Mouse (Mus musculus): ENCODE results near the gene Ildr1. TPM values are rescaled to one million over a fixed set of nuclear protein-coding genes. Genes with fewer than 3 reads are reported as not detected.
A peak's percentile ranks its signal among the peaks of the same experiment; 100 is the strongest.

Ildr1 gene
- polyA plus RNA-seq, 1 experiment from 2014 or later: 4.6 TPM

- H3K9me3 ChIP-seq (ENCODE audit: low read depth, low read length): no peaks in the 10 kb centered on the region
- no peak for ATAC-seq (ENCODE audit: insufficient read depth)
- H3K27ac ChIP-seq (ENCODE audit: low read depth): no peak overlapping the region
Measured at GRCm38 (mm10) chr16:36697331-36697730, 3.6 kb downstream of the Ildr1 start.

GRCm38 (mm10) chr16:36700484-36700883 is 6.7 kb downstream of the Ildr1 start:
- H3K4me1 ChIP-seq (ENCODE audit: insufficient read depth): no peaks in the 10 kb centered on the region
- no peaks in the 10 kb centered on the region for H3K9me3 ChIP-seq (ENCODE audit: low read depth, low read length)
- H3K4me2 ChIP-seq: no peak overlapping the region
- no peak overlapping the region for H3K27ac ChIP-seq (ENCODE audit: low read depth)
- no peaks in the 10 kb centered on the region for H3K36me3 ChIP-seq (ENCODE audit: insufficient read depth)
- ATAC-seq (ENCODE audit: insufficient read depth) (no peak), DNase-seq (no peak)
- H3K27me3 ChIP-seq (ENCODE audit: insufficient read depth, low read length): no peaks in the 10 kb centered on the region
- H3K4me3 ChIP-seq (ENCODE audit: low read depth, low read length): no peak overlapping the region
- WGBS: 77% methylated on average over 2 of the region's 2 CpGs
- TF ChIP-seq CTCF (IDR thresholded peaks at IDR 0.05; ENCODE audit: low read depth): no peak
- no peak overlapping the region for H3K9ac ChIP-seq

More at GRCm38 (mm10) chr16:36697331-36697730, 3.6 kb downstream of the Ildr1 start:
- H3K36me3 ChIP-seq (ENCODE audit: insufficient read depth): no peaks in the 10 kb centered on the region
- TF ChIP-seq CTCF (IDR thresholded peaks at IDR 0.05; ENCODE audit: low read depth): no peak
- no peak overlapping the region for H3K9ac ChIP-seq
- H3K4me2 ChIP-seq: no peak overlapping the region
- 81% methylated on average over 8 of the region's 8 CpGs for WGBS
- no peaks in the 10 kb centered on the region for H3K4me1 ChIP-seq (ENCODE audit: insufficient read depth)
- peaks cover 13% of the 10 kb centered on the region for H3K27me3 ChIP-seq (ENCODE audit: insufficient read depth, low read length)
- H3K4me3 ChIP-seq (ENCODE audit: low read depth, low read length): no peak overlapping the region
- no peak for DNase-seq

- no peak overlapping the region for H3K4me3 ChIP-seq (ENCODE audit: low read depth, low read length)
- no peaks in the 10 kb centered on the region for H3K36me3 ChIP-seq (ENCODE audit: insufficient read depth)
- DNase-seq (no peak), ATAC-seq (ENCODE audit: insufficient read depth) (no peak)
- H3K9ac ChIP-seq: no peak overlapping the region
- no peaks in the 10 kb centered on the region for H3K9me3 ChIP-seq (ENCODE audit: low read depth, low read length)
- H3K27ac ChIP-seq (ENCODE audit: low read depth): no peak overlapping the region
- TF ChIP-seq CTCF (IDR thresholded peaks at IDR 0.05; ENCODE audit: low read depth): no peak
- H3K4me2 ChIP-seq: no peak overlapping the region
- H3K4me1 ChIP-seq (ENCODE audit: insufficient read depth): no peaks in the 10 kb centered on the region
- WGBS: 54% methylated on average over 6 of the region's 6 CpGs
- H3K27me3 ChIP-seq (ENCODE audit: insufficient read depth, low read length): no peaks in the 10 kb centered on the region
Measured at GRCm38 (mm10) chr16:36707702-36708423, 14.1 kb downstream of the Ildr1 start.

- Histone ChIP-seq H3K4me3 (ENCODE audit: low read depth, low read length) (no peak overlapping the region), H3K9me3 (ENCODE audit: low read depth, low read length) (no peaks in the 10 kb centered on the region), H3K27me3 (ENCODE audit: insufficient read depth, low read length) (no peaks in the 10 kb centered on the region), H3K9ac (no peak overlapping the region), H3K4me2 (no peak overlapping the region), H3K27ac (ENCODE audit: low read depth) (no peak overlapping the region), H3K36me3 (ENCODE audit: insufficient read depth) (no peaks in the 10 kb centered on the region), H3K4me1 (ENCODE audit: insufficient read depth) (no peaks in the 10 kb centered on the region)
- no peak for TF ChIP-seq CTCF (IDR thresholded peaks at IDR 0.05; ENCODE audit: low read depth)
- no peak for DNase-seq
- 82% methylated on average over 7 of the region's 7 CpGs for WGBS
- ATAC-seq (ENCODE audit: insufficient read depth): no peak
Measured at GRCm38 (mm10) chr16:36708751-36709150, 15.0 kb downstream of the Ildr1 start.

GRCm38 (mm10) chr16:36709405-36709804 is 15.6 kb downstream of the Ildr1 start:
- no peaks in the 10 kb centered on the region for H3K27me3 ChIP-seq (ENCODE audit: insufficient read depth, low read length)
- no peak overlapping the region for H3K9ac ChIP-seq
- DNase-seq (no peak), ATAC-seq (ENCODE audit: insufficient read depth) (no peak)
- H3K27ac ChIP-seq (ENCODE audit: low read depth): no peak overlapping the region
- H3K4me2 ChIP-seq: no peak overlapping the region
- no peaks in the 10 kb centered on the region for H3K4me1 ChIP-seq (ENCODE audit: insufficient read depth)
- WGBS: 91% methylated on average over 17 of the region's 17 CpGs
- H3K9me3 ChIP-seq (ENCODE audit: low read depth, low read length): no peaks in the 10 kb centered on the region
- no peaks in the 10 kb centered on the region for H3K36me3 ChIP-seq (ENCODE audit: insufficient read depth)
- no peak overlapping the region for H3K4me3 ChIP-seq (ENCODE audit: low read depth, low read length)
- TF ChIP-seq CTCF (IDR thresholded peaks at IDR 0.05; ENCODE audit: low read depth): no peak

GRCm38 (mm10) chr16:36710794-36711193 is 17.0 kb downstream of the Ildr1 start:
- Histone ChIP-seq H3K4me1 (ENCODE audit: insufficient read depth) (no peaks in the 10 kb centered on the region), H3K27ac (ENCODE audit: low read depth) (no peak overlapping the region), H3K36me3 (ENCODE audit: insufficient read depth) (no peaks in the 10 kb centered on the region), H3K27me3 (ENCODE audit: insufficient read depth, low read length) (no peaks in the 10 kb centered on the region), H3K4me2 (no peak overlapping the region), H3K9ac (no peak overlapping the region), H3K4me3 (ENCODE audit: low read depth, low read length) (no peak overlapping the region), H3K9me3 (ENCODE audit: low read depth, low read length) (no peaks in the 10 kb centered on the region)
- WGBS: 90% methylated on average over 2 of the region's 2 CpGs
- DNase-seq: no peak
- TF ChIP-seq CTCF (IDR thresholded peaks at IDR 0.05; ENCODE audit: low read depth): peak; percentile 22; the same call in 1 of the 2 replicates
- ATAC-seq (ENCODE audit: insufficient read depth): no peak

GRCm38 (mm10) chr16:36711760-36712159 is 18.0 kb downstream of the Ildr1 start:
- Histone ChIP-seq H3K36me3 (ENCODE audit: insufficient read depth) (no peaks in the 10 kb centered on the region), H3K27ac (ENCODE audit: low read depth) (no peak overlapping the region), H3K4me2 (no peak overlapping the region), H3K4me1 (ENCODE audit: insufficient read depth) (no peaks in the 10 kb centered on the region), H3K4me3 (ENCODE audit: low read depth, low read length) (no peak overlapping the region), H3K9ac (no peak overlapping the region), H3K9me3 (ENCODE audit: low read depth, low read length) (no peaks in the 10 kb centered on the region), H3K27me3 (ENCODE audit: insufficient read depth, low read length) (no peaks in the 10 kb centered on the region)
- DNase-seq (no peak), ATAC-seq (ENCODE audit: insufficient read depth) (no peak)
- no peak for TF ChIP-seq CTCF (IDR thresholded peaks at IDR 0.05; ENCODE audit: low read depth)
- 80% methylated on average over 12 of the region's 12 CpGs for WGBS
